ENCODE assay signal across 9 mouse cellular contexts in the genomic region with DNA sequence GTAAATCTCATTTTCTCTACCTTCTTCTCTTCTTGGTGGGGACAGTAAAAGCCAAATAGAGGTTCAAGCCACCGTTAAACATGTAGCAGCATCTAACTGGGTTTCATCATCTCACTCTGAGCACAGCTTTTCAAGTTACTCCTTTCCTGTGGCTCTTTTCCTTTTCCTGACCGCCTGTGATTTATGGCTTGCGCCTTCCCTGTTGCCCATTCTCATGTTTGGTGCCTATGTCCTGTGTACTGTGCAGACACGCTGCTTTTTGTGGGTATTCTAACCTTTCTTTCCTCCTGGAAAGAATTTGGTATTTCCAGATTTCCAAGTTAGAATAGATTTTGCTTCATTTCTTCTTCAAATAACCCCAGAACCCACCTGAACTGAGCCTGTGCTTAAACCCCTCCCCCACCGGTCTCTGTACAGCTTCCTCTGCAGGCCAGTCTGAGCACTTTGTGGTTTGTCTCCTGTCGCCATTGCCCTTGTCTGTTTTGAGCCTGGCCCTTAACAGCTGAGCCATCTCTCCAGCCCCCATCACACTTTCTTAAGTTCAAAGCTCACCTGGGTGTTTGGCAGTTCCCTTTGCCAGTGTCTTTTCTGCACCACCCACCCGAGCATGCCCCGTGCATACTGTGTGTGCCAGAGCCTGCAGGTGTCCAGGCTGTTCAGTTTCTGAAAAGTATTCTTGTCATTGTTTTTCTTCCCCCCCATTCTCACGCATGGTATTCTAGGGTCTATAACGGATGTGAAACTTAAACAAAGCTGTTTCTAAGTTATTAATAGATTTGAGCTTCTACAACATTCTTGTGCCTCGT.
DNase-seq lines count a peak whose midpoint lies in the region; ATAC-seq and TF ChIP-seq lines count a peak whose summit lies in the region.
"Had no signal": no experiment of that assay in that cellular context is flagged by ENCODE, and none has a peak within 500 bp of the region (broad histone marks: within the 10 kb centered on the region; RNA-seq: fewer than 3 reads in every experiment).

No protein-coding gene starts in this region.

- no peaks in the 10 kb centered on the region for H3K36me3 ChIP-seq in forebrain, embryonic 15.5 days
- no peaks in the 10 kb centered on the region for H3K36me3 ChIP-seq in forebrain, embryonic 11.5 days (ENCODE audit: control insufficient read depth, insufficient read depth, low read length)
- H3K36me3 ChIP-seq in liver, postnatal 0 days (replicated peaks; ENCODE audit: insufficient read depth, low read length): no peaks in the 10 kb centered on the region
- no peaks in the 10 kb centered on the region for H3K36me3 ChIP-seq in splenic B cell, adult 2 months (ENCODE audit: control insufficient read depth, insufficient read depth, low read length, poor library complexity, severe bottlenecking)
- H3K36me3 ChIP-seq: midbrain, embryonic 12.5 days had no signal

- no peak overlapping the region for H3K4me3 ChIP-seq in forebrain, embryonic 15.5 days
- H3K4me3 ChIP-seq in forebrain, embryonic 11.5 days (ENCODE audit: low read depth, low read length): no peak overlapping the region
- no peak overlapping the region for H3K4me3 ChIP-seq in liver, postnatal 0 days (ENCODE audit: low read depth, low read length)
- H3K4me3 ChIP-seq: midbrain, embryonic 12.5 days had no signal

- no peak for TF ChIP-seq EP300 in liver, postnatal 0 days (IDR thresholded peaks at IDR 0.05; ENCODE audit: low read depth)

- no peaks in the 10 kb centered on the region for H3K27me3 ChIP-seq in forebrain, embryonic 15.5 days
- H3K27me3 ChIP-seq in forebrain, embryonic 11.5 days (ENCODE audit: control insufficient read depth, insufficient read depth, low read length): no peaks in the 10 kb centered on the region
- no peaks in the 10 kb centered on the region for H3K27me3 ChIP-seq in liver, postnatal 0 days (ENCODE audit: insufficient read depth, low read length)
- H3K27me3 ChIP-seq in splenic B cell, adult 2 months (ENCODE audit: control insufficient read depth, insufficient read depth, low read length, poor library complexity, severe bottlenecking): no peaks in the 10 kb centered on the region
- H3K27me3 ChIP-seq: midbrain, embryonic 12.5 days had no signal

- WGBS in forebrain, embryonic 15.5 days: 71% methylated on average over 11 of the region's 11 CpGs
- 76% methylated on average over 11 of the region's 11 CpGs for WGBS in forebrain, embryonic 11.5 days
- WGBS in liver, postnatal 0 days (ENCODE audit: insufficient replicate concordance): 29% methylated on average over 11 of the region's 11 CpGs

- H3K9me3 ChIP-seq in forebrain, embryonic 15.5 days: no peaks in the 10 kb centered on the region
- no peaks in the 10 kb centered on the region for H3K9me3 ChIP-seq in forebrain, embryonic 11.5 days (ENCODE audit: control insufficient read depth, low read length)
- H3K9me3 ChIP-seq in liver, postnatal 0 days (ENCODE audit: low read length): no peaks in the 10 kb centered on the region
- H3K9me3 ChIP-seq: midbrain, embryonic 12.5 days had no signal

- no peak for TF ChIP-seq CTCF in liver, postnatal 0 days (IDR thresholded peaks at IDR 0.05; ENCODE audit: low read depth)

- no peak overlapping the region for H3K4me2 ChIP-seq in forebrain, embryonic 15.5 days (replicated peaks)
- H3K4me2 ChIP-seq in forebrain, embryonic 11.5 days (ENCODE audit: low read depth, low read length, severe bottlenecking): no peak overlapping the region
- H3K4me2 ChIP-seq in liver, postnatal 0 days (ENCODE audit: low read depth, low read length): no peak overlapping the region; the same call in 1 of the 2 replicates
- H3K4me2 ChIP-seq: midbrain, embryonic 12.5 days had no signal

- no peak for DNase-seq in forebrain, embryonic 11.5 days (ENCODE audit: low spot score)
- peak; percentile 27 for DNase-seq in liver, postnatal 0 days
- peak; percentile 37 for DNase-seq in splenic B cell, adult 2 months (ENCODE audit: low read depth, low spot score)
- no peak for DNase-seq in gastrocnemius, adult 18-20 months (ENCODE audit: low spot score)
- no peak for DNase-seq in layer of hippocampus, postnatal 10 days (ENCODE audit: low spot score in 2 of 2)

- ATAC-seq in forebrain, embryonic 15.5 days (replicated peaks): no peak
- ATAC-seq in forebrain, embryonic 11.5 days (replicated peaks; ENCODE audit: low FRiP score): no peak
- peak; percentile 35 for ATAC-seq in CD4-positive, CD25-positive, alpha-beta regulatory T cell, adult 4 months
- peak; percentile 45 for ATAC-seq in granulocyte monocyte progenitor cell, adult 5-6 weeks (replicated peaks; ENCODE audit: poor library complexity, severe bottlenecking)
- peak; percentile 49; the same call in 1 of the 2 replicates for ATAC-seq in liver, postnatal 0 days

- no peak overlapping the region for H3K9ac ChIP-seq in forebrain, embryonic 15.5 days (replicated peaks)
- H3K9ac ChIP-seq in forebrain, embryonic 11.5 days (ENCODE audit: low read length): no peak overlapping the region
- H3K9ac ChIP-seq in liver, postnatal 0 days (replicated peaks): no peak overlapping the region
- H3K9ac ChIP-seq: midbrain, embryonic 12.5 days had no signal

- peaks cover 44% of the 10 kb centered on the region for H3K4me1 ChIP-seq in forebrain, embryonic 15.5 days
- no peaks in the 10 kb centered on the region for H3K4me1 ChIP-seq in forebrain, embryonic 11.5 days (replicated peaks; ENCODE audit: control insufficient read depth, insufficient read depth, low read length)
- H3K4me1 ChIP-seq in liver, postnatal 0 days (ENCODE audit: insufficient read depth): peaks cover 8% of the 10 kb centered on the region

- peak overlapping the region; percentile 93 for H3K27ac ChIP-seq in forebrain, embryonic 15.5 days (replicated peaks)
- no peak overlapping the region for H3K27ac ChIP-seq in forebrain, embryonic 11.5 days (ENCODE audit: low read depth, low read length)
- H3K27ac ChIP-seq in liver, postnatal 0 days (ENCODE audit: low read depth): peak overlapping the region; percentile 29; the same call in 1 of the 2 replicates
- H3K27ac ChIP-seq: midbrain, embryonic 12.5 days had no signal

Comparison
In these comparisons a context has a peak if more than half of its experiments do, and no peak if none do; other contexts are left out.
1. ATAC-seq: peak in CD4-positive, CD25-positive, alpha-beta regulatory T cell, adult 4 months (single experiment), granulocyte monocyte progenitor cell, adult 5-6 weeks (single experiment) and liver, postnatal 0 days (single experiment); none in forebrain, embryonic 15.5 days (single experiment) and forebrain, embryonic 11.5 days (single experiment).
2. DNase-seq: peak in liver, postnatal 0 days (single experiment) and splenic B cell, adult 2 months (single experiment); none in forebrain, embryonic 11.5 days (single experiment), gastrocnemius, adult 18-20 months (single experiment) and layer of hippocampus, postnatal 10 days (0 of 2).